Mouse (Mus musculus): ENCODE data around the gene Smim24. TPM values are rescaled to one million over a fixed set of nuclear protein-coding genes. Genes with fewer than 3 reads are reported as not detected.

Smim24 gene
- polyA plus RNA-seq, 1 experiment from 2014 or later, result 3.1 TPM

DNA sequence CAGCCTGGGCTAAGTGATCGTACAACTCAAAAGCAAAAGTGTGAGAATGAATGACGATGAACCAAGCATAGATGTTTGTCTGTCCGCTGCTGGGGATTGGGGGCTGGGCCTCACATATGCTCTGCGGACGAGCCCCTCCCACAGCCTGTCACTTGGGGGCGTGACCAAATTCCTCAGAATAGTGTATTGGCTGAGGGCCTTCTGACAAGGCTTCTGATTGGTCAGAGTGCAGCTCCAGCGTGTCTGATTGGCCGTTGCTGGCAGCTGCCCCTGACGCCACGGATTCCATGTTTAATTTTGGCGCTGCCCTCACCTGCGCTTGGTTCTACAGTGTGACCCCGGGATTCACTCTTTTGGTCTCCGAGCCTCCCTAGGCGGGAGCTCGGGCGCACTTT lies 40.0 kb downstream of the Smim24 start:
- peaks cover 12% of the 10 kb centered on the region for H3K27me3 ChIP-seq
- peaks cover 39% of the 10 kb centered on the region for H3K4me1 ChIP-seq
- H3K27ac ChIP-seq, result no peak overlapping the region
- H3K4me3 ChIP-seq, result peak overlapping the region; percentile 27
- peak overlapping the region; percentile 51; the same call in 1 of the 2 replicates for H3K9ac ChIP-seq
- no peaks in the 10 kb centered on the region for H3K9me3 ChIP-seq
- WGBS, result 5% methylated on average over 17 of the region's 17 CpGs
- peak overlapping the region; percentile 58 for H3K4me2 ChIP-seq
- peak; percentile 80 for ATAC-seq (ENCODE audit: insufficient number of reproducible peaks, insufficient read depth, low FRiP score, low TSS enrichment, low read depth)
- H3K36me3 ChIP-seq, result no peaks in the 10 kb centered on the region

DNA sequence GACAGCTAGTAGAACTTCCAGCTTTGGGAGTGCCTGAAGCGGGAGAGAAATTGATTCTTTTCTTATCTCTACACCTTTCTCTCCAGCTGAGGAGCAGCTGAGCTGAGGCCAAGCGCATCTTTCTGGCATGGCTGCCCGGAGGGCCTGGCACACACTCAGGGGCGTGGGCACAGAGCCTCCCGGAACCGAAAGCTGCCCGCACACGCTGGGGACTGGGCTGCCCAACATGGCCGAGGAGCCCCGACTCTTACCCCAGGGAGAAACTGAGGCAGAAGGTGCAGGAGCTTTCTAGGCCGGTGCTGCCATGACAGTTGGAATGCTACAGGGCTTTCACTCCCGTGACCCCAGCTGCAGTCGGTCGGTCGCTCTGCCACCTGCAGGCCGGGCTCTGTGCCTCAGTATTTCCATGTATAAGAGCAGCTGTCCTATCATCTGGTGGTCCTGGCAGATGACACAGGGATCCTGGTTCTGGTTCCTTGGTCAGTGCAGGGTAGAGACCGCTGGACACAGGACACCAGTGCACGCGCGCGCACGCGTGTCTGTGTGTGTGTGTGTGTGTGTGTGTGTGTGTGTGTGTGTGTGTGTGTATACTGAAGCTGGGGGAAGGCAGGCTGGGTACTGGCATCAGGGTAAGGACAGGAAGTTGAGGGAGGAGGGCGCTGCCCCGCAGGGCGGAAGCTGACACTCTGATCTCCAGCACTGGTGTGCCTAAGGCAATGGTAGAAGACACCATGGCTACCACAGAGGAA lies 40.9 kb downstream of the Smim24 start:
- no peak for ATAC-seq (ENCODE audit: insufficient number of reproducible peaks, insufficient read depth, low FRiP score, low TSS enrichment, low read depth)

DNA sequence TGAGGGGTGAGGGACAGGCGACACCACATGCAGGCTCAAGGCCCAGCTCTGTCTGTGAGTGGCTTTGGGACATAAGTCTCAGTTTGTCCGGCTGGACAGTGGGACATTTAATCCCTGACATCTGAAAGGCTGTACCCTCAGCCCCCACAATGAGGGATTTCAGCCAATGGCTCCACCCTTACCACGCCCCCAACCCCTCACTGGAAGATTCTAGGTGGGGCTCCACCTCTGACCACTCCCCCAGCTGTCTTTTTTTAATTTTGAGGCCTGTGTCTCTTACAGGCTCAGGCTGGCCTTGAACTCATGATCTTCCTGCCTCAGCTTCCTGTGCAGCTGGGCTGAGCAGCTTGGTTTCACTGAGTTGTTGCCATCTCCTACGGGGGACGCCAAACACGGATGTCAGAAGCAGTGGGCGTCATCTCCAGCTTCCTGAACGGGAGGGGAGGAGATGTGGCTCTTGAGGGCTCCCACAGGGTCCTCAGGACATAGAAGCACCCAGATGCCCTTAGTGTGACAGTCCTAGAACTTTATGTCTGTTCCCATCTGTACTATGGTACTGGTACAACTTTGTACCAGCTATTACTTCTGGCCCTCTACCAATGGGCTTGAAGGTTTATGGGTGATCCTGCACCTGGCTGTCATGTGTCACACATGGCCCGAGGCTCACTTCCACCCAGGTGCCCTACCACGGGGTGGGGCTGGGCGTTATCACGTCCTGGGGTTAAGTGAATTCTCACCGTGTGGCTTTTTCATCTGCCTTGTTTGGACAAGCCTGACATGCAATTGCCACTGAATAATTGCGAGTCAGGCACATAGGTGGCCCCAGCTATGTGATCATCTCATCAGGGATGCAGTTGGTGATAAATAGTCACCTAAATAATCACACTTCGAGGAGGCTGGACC lies 41.8 kb downstream of the Smim24 start:
- H3K9ac ChIP-seq, result peak overlapping the region; percentile 8; the same call in 1 of the 2 replicates
- H3K4me3 ChIP-seq, result no peak overlapping the region
- ATAC-seq (ENCODE audit: insufficient number of reproducible peaks, insufficient read depth, low FRiP score, low TSS enrichment, low read depth), result no peak
- H3K9me3 ChIP-seq, result no peaks in the 10 kb centered on the region
- WGBS, result 65% methylated on average over 15 of the region's 15 CpGs
- no peak overlapping the region for H3K27ac ChIP-seq
- no peaks in the 10 kb centered on the region for H3K27me3 ChIP-seq
- H3K36me3 ChIP-seq, result no peaks in the 10 kb centered on the region
- H3K4me1 ChIP-seq, result peaks cover 32% of the 10 kb centered on the region
- H3K4me2 ChIP-seq, result no peak overlapping the region

More for the DNA sequence above, 40.9 kb downstream of the Smim24 start:
- Histone ChIP-seq H3K9me3 (no peaks in the 10 kb centered on the region), H3K36me3 (no peaks in the 10 kb centered on the region), H3K4me2 (peak overlapping the region; percentile 58), H3K4me3 (0 out of 2 replicates have a peak overlapping the region, but pooled peaks have one; percentile 27), H3K9ac (peak overlapping the region; percentile 51; the same call in 1 of the 2 replicates), H3K27me3 (peaks cover 3% of the 10 kb centered on the region; the same call in 1 of the 2 replicates), H3K4me1 (peaks cover 39% of the 10 kb centered on the region), H3K27ac (no peak overlapping the region)
- WGBS, result 77% methylated on average over 26 of the region's 26 CpGs

DNA sequence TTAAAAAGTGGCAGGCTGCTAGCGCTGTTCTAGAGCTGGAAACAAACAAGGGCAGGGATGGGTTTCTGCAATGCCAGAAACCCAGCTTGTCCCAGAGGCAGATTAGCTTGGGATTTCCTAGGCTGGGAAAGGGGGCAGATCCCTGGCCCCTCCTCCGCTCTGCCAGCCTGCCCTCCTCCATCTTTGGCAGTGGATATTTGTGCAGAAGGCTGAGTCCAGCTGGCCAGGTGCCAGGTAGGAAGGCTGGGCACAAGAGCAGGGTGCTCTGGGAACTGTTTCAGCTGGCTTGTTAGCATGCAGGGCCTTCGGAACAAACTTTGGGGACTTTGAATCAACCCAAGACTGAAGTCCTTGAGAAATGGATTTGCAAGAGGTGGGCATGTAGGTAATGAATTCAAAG lies 42.6 kb downstream of the Smim24 start:
- Histone ChIP-seq H3K36me3 (no peaks in the 10 kb centered on the region), H3K9ac (peak overlapping the region; percentile 8; the same call in 1 of the 2 replicates), H3K4me3 (no peak overlapping the region), H3K9me3 (no peaks in the 10 kb centered on the region), H3K4me2 (no peak overlapping the region), H3K27me3 (no peaks in the 10 kb centered on the region), H3K4me1 (peaks cover 30% of the 10 kb centered on the region), H3K27ac (no peak overlapping the region)
- no peak for ATAC-seq (ENCODE audit: insufficient number of reproducible peaks, insufficient read depth, low FRiP score, low TSS enrichment, low read depth)
- 80% methylated on average over 3 of the region's 3 CpGs for WGBS

DNA sequence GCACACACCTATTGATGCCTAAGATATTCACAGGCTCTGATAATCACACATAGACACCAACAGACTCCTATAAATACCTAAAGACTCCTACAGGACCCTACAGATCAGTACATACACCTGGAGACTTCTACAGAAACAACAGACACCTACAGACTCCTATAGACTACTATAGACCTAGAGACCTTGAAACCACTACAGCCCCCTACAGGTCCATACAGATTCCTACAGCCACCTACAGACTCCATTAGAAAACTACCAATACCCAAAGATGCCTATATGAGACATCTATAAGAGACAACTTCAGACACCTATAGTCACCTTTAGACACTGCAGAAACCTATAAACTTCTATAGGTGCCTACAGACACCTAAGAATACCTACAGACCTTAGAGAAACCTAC lies 48.2 kb downstream of the Smim24 start:
- Histone ChIP-seq H3K4me1 (no peaks in the 10 kb centered on the region), H3K9me3 (no peaks in the 10 kb centered on the region), H3K27ac (no peak overlapping the region), H3K27me3 (no peaks in the 10 kb centered on the region; the same call in 1 of the 2 replicates), H3K9ac (no peak overlapping the region), H3K4me3 (no peak overlapping the region), H3K4me2 (no peak overlapping the region), H3K36me3 (no peaks in the 10 kb centered on the region)
- no peak for ATAC-seq (ENCODE audit: insufficient number of reproducible peaks, insufficient read depth, low FRiP score, low TSS enrichment, low read depth)

Small RNA genes within 50 kb of the gene (microRNA-seq; reads per million reads assigned to microRNA genes)
- gene Mir1191b (not detected), gene Mir6913 (not detected)

Other genes with a start within 250 kb of the Smim24 start
- gene Pias4, start 225.1 kb upstream of the Smim24 start, polyA plus RNA-seq (2015; fragmentation: Nextera tagmentation; extraction: Ambion mirVana), result 58.1 and 60.9 TPM in 2 replicates
- gene Eef2, start 216.4 kb upstream of the Smim24 start, polyA plus RNA-seq (2015; fragmentation: Nextera tagmentation; extraction: Ambion mirVana), result 622 and 633 TPM in 2 replicates
- 57.1 and 60.1 TPM in 2 replicates for gene Dapk3, start 210.0 kb upstream of the Smim24 start, polyA plus RNA-seq (2015; fragmentation: Nextera tagmentation; extraction: Ambion mirVana)
- not detected in 2 replicates for gene 4930442H23Rik, start 209.2 kb upstream of the Smim24 start, polyA plus RNA-seq (2015; fragmentation: Nextera tagmentation; extraction: Ambion mirVana)
- not detected in 2 replicates for gene Nmrk2, start 191.0 kb upstream of the Smim24 start, polyA plus RNA-seq (2015; fragmentation: Nextera tagmentation; extraction: Ambion mirVana)
- 1.3 and 1.8 TPM in 2 replicates for gene Atcay, start 162.2 kb upstream of the Smim24 start, polyA plus RNA-seq (2015; fragmentation: Nextera tagmentation; extraction: Ambion mirVana)
- 11.8 and 12.0 TPM in 2 replicates for gene Zfr2, start 159.9 kb upstream of the Smim24 start, polyA plus RNA-seq (2015; fragmentation: Nextera tagmentation; extraction: Ambion mirVana)
- gene Matk, start 140.1 kb upstream of the Smim24 start, polyA plus RNA-seq (2015; fragmentation: Nextera tagmentation; extraction: Ambion mirVana), result 7.0 and 7.4 TPM in 2 replicates
- gene Mrpl54, start 126.1 kb upstream of the Smim24 start, polyA plus RNA-seq (2015; fragmentation: Nextera tagmentation; extraction: Ambion mirVana), result 197 and 202 TPM in 2 replicates
- gene Apba3, start 126.1 kb upstream of the Smim24 start, polyA plus RNA-seq (2015; fragmentation: Nextera tagmentation; extraction: Ambion mirVana), result 61.9 and 67.9 TPM in 2 replicates
- gene Tjp3, start 101.5 kb upstream of the Smim24 start, polyA plus RNA-seq (2015; fragmentation: Nextera tagmentation; extraction: Ambion mirVana), result 5.0 and 7.2 TPM in 2 replicates
- 56.0 and 57.6 TPM in 2 replicates for gene Pip5k1c, start 100.1 kb upstream of the Smim24 start, polyA plus RNA-seq (2015; fragmentation: Nextera tagmentation; extraction: Ambion mirVana)
- 43.2 and 46.9 TPM in 2 replicates for gene Cactin, start 71.9 kb upstream of the Smim24 start, polyA plus RNA-seq (2015; fragmentation: Nextera tagmentation; extraction: Ambion mirVana)
- 7.1 and 7.3 TPM in 2 replicates for gene Tbxa2r, start 64.3 kb upstream of the Smim24 start, polyA plus RNA-seq (2015; fragmentation: Nextera tagmentation; extraction: Ambion mirVana)
- 0.13 TPM in 1 of 2 replicates, not detected in the other for gene Gipc3, start 49.8 kb upstream of the Smim24 start, polyA plus RNA-seq (2015; fragmentation: Nextera tagmentation; extraction: Ambion mirVana)
- 109 and 113 TPM in 2 replicates for gene Hmg20b, start 42.6 kb upstream of the Smim24 start, polyA plus RNA-seq (2015; fragmentation: Nextera tagmentation; extraction: Ambion mirVana)
- gene Mfsd12, start 35.6 kb upstream of the Smim24 start, polyA plus RNA-seq (2015; fragmentation: Nextera tagmentation; extraction: Ambion mirVana), result 10.7 and 11.0 TPM in 2 replicates
- 1.0 and 1.2 TPM in 2 replicates for gene 4930404N11Rik, start 27.2 kb upstream of the Smim24 start, polyA plus RNA-seq (2015; fragmentation: Nextera tagmentation; extraction: Ambion mirVana)
- 102 and 119 TPM in 2 replicates for gene Fzr1, start 14.5 kb upstream of the Smim24 start, polyA plus RNA-seq (2015; fragmentation: Nextera tagmentation; extraction: Ambion mirVana)
- 67.8 and 71.8 TPM in 2 replicates for gene Dohh, start 8.6 kb upstream of the Smim24 start, polyA plus RNA-seq (2015; fragmentation: Nextera tagmentation; extraction: Ambion mirVana)
- 4.1 and 5.0 TPM in 2 replicates for gene Gm48551, start 8.6 kb upstream of the Smim24 start, polyA plus RNA-seq (2015; fragmentation: Nextera tagmentation; extraction: Ambion mirVana)
- 1.2 and 1.5 TPM in 2 replicates for gene Gm48552, start 4.0 kb upstream of the Smim24 start, polyA plus RNA-seq (2015; fragmentation: Nextera tagmentation; extraction: Ambion mirVana)
- gene Nfic, start 62.6 kb downstream of the Smim24 start, polyA plus RNA-seq (2015; fragmentation: Nextera tagmentation; extraction: Ambion mirVana), result 87.0 and 96.1 TPM in 2 replicates
- 2.1 and 2.5 TPM in 2 replicates for gene Celf5, start 89.7 kb downstream of the Smim24 start, polyA plus RNA-seq (2015; fragmentation: Nextera tagmentation; extraction: Ambion mirVana)
- gene Ncln, start 103.3 kb downstream of the Smim24 start, polyA plus RNA-seq (2015; fragmentation: Nextera tagmentation; extraction: Ambion mirVana), result 82.3 and 87.9 TPM in 2 replicates
- 0.25 and 0.31 TPM in 2 replicates for gene S1pr4, start 107.1 kb downstream of the Smim24 start, polyA plus RNA-seq (2015; fragmentation: Nextera tagmentation; extraction: Ambion mirVana)
- 2.0 and 2.1 TPM in 2 replicates for gene Gna15, start 131.2 kb downstream of the Smim24 start, polyA plus RNA-seq (2015; fragmentation: Nextera tagmentation; extraction: Ambion mirVana)
- gene Gna11, start 152.1 kb downstream of the Smim24 start, polyA plus RNA-seq (2015; fragmentation: Nextera tagmentation; extraction: Ambion mirVana), result 84.2 and 90.1 TPM in 2 replicates
- 464 and 465 TPM in 2 replicates for gene Aes, start 166.4 kb downstream of the Smim24 start, polyA plus RNA-seq (2015; fragmentation: Nextera tagmentation; extraction: Ambion mirVana)
- gene Tle2, start 181.5 kb downstream of the Smim24 start, polyA plus RNA-seq (2015; fragmentation: Nextera tagmentation; extraction: Ambion mirVana), result 63.4 and 71.4 TPM in 2 replicates
- gene Tle6, start 208.0 kb downstream of the Smim24 start, polyA plus RNA-seq (2015; fragmentation: Nextera tagmentation; extraction: Ambion mirVana), result 12.8 and 17.2 TPM in 2 replicates
- 1.3 and 2.0 TPM in 2 replicates for gene BC025920, start 213.2 kb downstream of the Smim24 start, polyA plus RNA-seq (2015; fragmentation: Nextera tagmentation; extraction: Ambion mirVana)
- gene Sirt6, start 234.7 kb downstream of the Smim24 start, polyA plus RNA-seq (2015; fragmentation: Nextera tagmentation; extraction: Ambion mirVana), result 52.7 and 54.9 TPM in 2 replicates
- 13.6 and 14.5 TPM in 2 replicates for gene Ankrd24, start 235.5 kb downstream of the Smim24 start, polyA plus RNA-seq (2015; fragmentation: Nextera tagmentation; extraction: Ambion mirVana)